ENCODE assay signal across 35 mouse cellular contexts in genomic region chr12:58285912-58286311, GRCm38 (mm10). TPM values are rescaled to one million over a fixed set of nuclear protein-coding genes. Genes with fewer than 3 reads are reported as not detected.
"Had no signal": no experiment of that assay in that cellular context is flagged by ENCODE, and none has a peak within 500 bp of the region (broad histone marks: within the 10 kb centered on the region; RNA-seq: fewer than 3 reads in every experiment).

No protein-coding gene starts in this region.

- H3K27me3 ChIP-seq: heart, embryonic 12.5 days; heart, embryonic 13.5 days; heart, embryonic 15.5 days; hindbrain, embryonic 12.5 days; hindbrain, embryonic 13.5 days; hindbrain, embryonic 15.5 days; intestine, embryonic 15.5 days; kidney, embryonic 15.5 days had no signal

- H3K4me3 ChIP-seq: heart, embryonic 10.5 days; heart, embryonic 12.5 days; heart, embryonic 13.5 days; heart, embryonic 15.5 days; hindbrain, embryonic 10.5 days; hindbrain, embryonic 12.5 days; hindbrain, embryonic 13.5 days; hindbrain, embryonic 15.5 days; intestine, embryonic 15.5 days; kidney, embryonic 15.5 days; layer of hippocampus, adult 2 months had no signal

- H3K27ac ChIP-seq: heart, embryonic 10.5 days; heart, embryonic 13.5 days; heart, embryonic 15.5 days; hindbrain, embryonic 10.5 days; hindbrain, embryonic 12.5 days; hindbrain, embryonic 13.5 days; hindbrain, embryonic 14.5 days; hindbrain, embryonic 15.5 days; hindbrain, postnatal 0 days; intestine, embryonic 15.5 days; kidney, embryonic 15.5 days; kidney, postnatal 0 days; layer of hippocampus, adult 2 months had no signal

- H3K9me3 ChIP-seq: heart, embryonic 10.5 days; heart, embryonic 12.5 days; heart, embryonic 13.5 days; heart, embryonic 15.5 days; hindbrain, embryonic 10.5 days; hindbrain, embryonic 12.5 days; hindbrain, embryonic 13.5 days; hindbrain, embryonic 15.5 days; intestine, embryonic 15.5 days; kidney, embryonic 15.5 days had no signal

- DNase-seq: heart, postnatal 10 days; heart, postnatal 14 days; heart, postnatal 36 days; heart, postnatal 4 days; kidney, adult 11 months; kidney, adult 18-20 months; kidney, adult 2 months; kidney, adult 8-10 months; kidney, adult 9 months; kidney, postnatal 10 days; kidney, postnatal 14 days; kidney, postnatal 25 days; kidney, postnatal 36 days; kidney, postnatal 4 days; layer of hippocampus, adult 9-11 months; layer of hippocampus, postnatal 36 days had no signal

- H3K36me3 ChIP-seq: heart, embryonic 10.5 days; heart, embryonic 12.5 days; heart, embryonic 13.5 days; heart, embryonic 15.5 days; hindbrain, embryonic 10.5 days; hindbrain, embryonic 12.5 days; hindbrain, embryonic 13.5 days; hindbrain, embryonic 15.5 days; intestine, embryonic 15.5 days; kidney, embryonic 15.5 days had no signal

- ATAC-seq: hindbrain, embryonic 16.5 days; hindbrain, postnatal 0 days; inflammation-experienced regulatory T-cells, adult 6 months; intestine, embryonic 15.5 days; intestine, embryonic 16.5 days; intestine, postnatal 0 days had no signal

- H3K4me1 ChIP-seq: heart, embryonic 10.5 days; heart, embryonic 12.5 days; heart, embryonic 13.5 days; heart, embryonic 15.5 days; hindbrain, embryonic 10.5 days; hindbrain, embryonic 12.5 days; hindbrain, embryonic 13.5 days; intestine, embryonic 15.5 days; kidney, embryonic 15.5 days had no signal

- H3K9ac ChIP-seq: heart, embryonic 12.5 days; heart, embryonic 13.5 days; heart, embryonic 15.5 days; hindbrain, embryonic 12.5 days; hindbrain, embryonic 13.5 days; hindbrain, embryonic 14.5 days; hindbrain, embryonic 15.5 days; intestine, embryonic 15.5 days; kidney, embryonic 15.5 days had no signal

- H3K4me2 ChIP-seq: heart, embryonic 11.5 days; heart, embryonic 12.5 days; heart, embryonic 13.5 days; heart, embryonic 15.5 days; hindbrain, embryonic 12.5 days; hindbrain, embryonic 13.5 days; hindbrain, embryonic 14.5 days; hindbrain, embryonic 15.5 days; intestine, embryonic 15.5 days; kidney, embryonic 15.5 days had no signal

RNA-seq across cellular contexts. Expression of gene Clec14a, which starts 16.8 kb away (rescaled TPM):
- polyA plus RNA-seq: inflammation-experienced regulatory T-cells, adult 6 months had no signal
